Mouse (Mus musculus): ENCODE results near the gene Gsg1l. TPM values are rescaled to one million over a fixed set of nuclear protein-coding genes. Genes with fewer than 3 reads are reported as not detected.

The Gsg1l gene
- polyA plus RNA-seq, 1 experiment from 2014 or later = 0.21 TPM

- Histone ChIP-seq H3K27me3 (replicated peaks; ENCODE audit: control insufficient read depth, insufficient read depth, low read length) (peaks cover 32% of the 10 kb centered on the region), H3K9me3 (ENCODE audit: control insufficient read depth, low read length) (no peaks in the 10 kb centered on the region), H3K4me3 (ENCODE audit: low read depth, low read length) (no peak overlapping the region), H3K4me2 (no peak overlapping the region), H3K27ac (ENCODE audit: low read depth, low read length) (no peak overlapping the region), H3K9ac (ENCODE audit: low read depth, low read length) (no peak overlapping the region), H3K4me1 (replicated peaks; ENCODE audit: control insufficient read depth, insufficient read depth, low read length) (peaks cover 2% of the 10 kb centered on the region; the same call in 1 of the 2 replicates), H3K36me3 (ENCODE audit: control insufficient read depth, insufficient read depth, low read length) (no peaks in the 10 kb centered on the region)
- no peak; the same call in 1 of the 2 replicates for ATAC-seq (replicated peaks; ENCODE audit: low FRiP score)
- whole genome bisulfite sequencing = 40% methylated on average over 6 of the region's 6 CpGs
- DNase-seq (ENCODE audit: low spot score) = no peak
These were observed 4.1 kb upstream of the Gsg1l start for GRCm38 (mm10) chr7:126086321-126086741.

- DNase-seq (ENCODE audit: low spot score) = no peak
- 84% methylated on average over 9 of the region's 9 CpGs for WGBS
- no peak for ATAC-seq (replicated peaks; ENCODE audit: low FRiP score)
- Histone ChIP-seq H3K27ac (ENCODE audit: low read depth, low read length) (no peak overlapping the region), H3K36me3 (ENCODE audit: control insufficient read depth, insufficient read depth, low read length) (no peaks in the 10 kb centered on the region), H3K4me2 (no peak overlapping the region), H3K9ac (ENCODE audit: low read depth, low read length) (no peak overlapping the region), H3K9me3 (ENCODE audit: control insufficient read depth, low read length) (no peaks in the 10 kb centered on the region), H3K27me3 (replicated peaks; ENCODE audit: control insufficient read depth, insufficient read depth, low read length) (peaks cover 44% of the 10 kb centered on the region), H3K4me3 (ENCODE audit: low read depth, low read length) (no peak overlapping the region), H3K4me1 (replicated peaks; ENCODE audit: control insufficient read depth, insufficient read depth, low read length) (peaks cover 2% of the 10 kb centered on the region; the same call in 1 of the 2 replicates)
These were observed 2.9 kb upstream of the Gsg1l start for GRCm38 (mm10) chr7:126085154-126085553.

GRCm38 (mm10) chr7:126083980-126084348 lies 1.8 kb upstream of the Gsg1l start:
- Histone ChIP-seq H3K9me3 (ENCODE audit: control insufficient read depth, low read length) (no peaks in the 10 kb centered on the region), H3K27ac (ENCODE audit: low read depth, low read length) (no peak overlapping the region), H3K9ac (ENCODE audit: low read depth, low read length) (no peak overlapping the region), H3K27me3 (replicated peaks; ENCODE audit: control insufficient read depth, insufficient read depth, low read length) (peaks cover 55% of the 10 kb centered on the region), H3K4me1 (replicated peaks; ENCODE audit: control insufficient read depth, insufficient read depth, low read length) (peaks cover 2% of the 10 kb centered on the region; the same call in 1 of the 2 replicates), H3K36me3 (ENCODE audit: control insufficient read depth, insufficient read depth, low read length) (no peaks in the 10 kb centered on the region), H3K4me3 (ENCODE audit: low read depth, low read length) (no peak overlapping the region), H3K4me2 (no peak overlapping the region)
- no peak for DNase-seq (ENCODE audit: low spot score)
- ATAC-seq (replicated peaks; ENCODE audit: low FRiP score) = no peak
- 16% methylated on average over 4 of the region's 4 CpGs for WGBS

GRCm38 (mm10) chr7:126083341-126083979 lies 1.2 kb upstream of the Gsg1l start:
- H3K4me3 ChIP-seq (ENCODE audit: low read depth, low read length) = no peak overlapping the region
- no peak overlapping the region for H3K9ac ChIP-seq (ENCODE audit: low read depth, low read length)
- H3K36me3 ChIP-seq (ENCODE audit: control insufficient read depth, insufficient read depth, low read length) = no peaks in the 10 kb centered on the region
- H3K9me3 ChIP-seq (ENCODE audit: control insufficient read depth, low read length) = no peaks in the 10 kb centered on the region
- ATAC-seq (replicated peaks; ENCODE audit: low FRiP score) (no peak), DNase-seq (ENCODE audit: low spot score) (no peak)
- H3K27me3 ChIP-seq (replicated peaks; ENCODE audit: control insufficient read depth, insufficient read depth, low read length) = peaks cover 59% of the 10 kb centered on the region
- H3K4me1 ChIP-seq (replicated peaks; ENCODE audit: control insufficient read depth, insufficient read depth, low read length) = peaks cover 2% of the 10 kb centered on the region; the same call in 1 of the 2 replicates
- no peak overlapping the region for H3K4me2 ChIP-seq
- 23% methylated on average over 9 of the region's 9 CpGs for WGBS
- no peak overlapping the region for H3K27ac ChIP-seq (ENCODE audit: low read depth, low read length)

- H3K27me3 ChIP-seq (replicated peaks; ENCODE audit: control insufficient read depth, insufficient read depth, low read length) = peaks cover 65% of the 10 kb centered on the region
- no peak for DNase-seq (ENCODE audit: low spot score)
- no peaks in the 10 kb centered on the region for H3K9me3 ChIP-seq (ENCODE audit: control insufficient read depth, low read length)
- WGBS = under 1% methylated on average over 75 of the region's 80 CpGs
- no peaks in the 10 kb centered on the region for H3K36me3 ChIP-seq (ENCODE audit: control insufficient read depth, insufficient read depth, low read length)
- peak overlapping the region; percentile 67 for H3K4me2 ChIP-seq
- H3K9ac ChIP-seq (ENCODE audit: low read depth, low read length) = no peak overlapping the region
- peaks cover 2% of the 10 kb centered on the region; the same call in 1 of the 2 replicates for H3K4me1 ChIP-seq (replicated peaks; ENCODE audit: control insufficient read depth, insufficient read depth, low read length)
- peak overlapping the region; percentile 50 for H3K4me3 ChIP-seq (ENCODE audit: low read depth, low read length)
- H3K27ac ChIP-seq (ENCODE audit: low read depth, low read length) = no peak overlapping the region
- ATAC-seq (replicated peaks; ENCODE audit: low FRiP score) = no peak
These were observed 405 bp downstream of the Gsg1l start for GRCm38 (mm10) chr7:126081727-126082285.

GRCm38 (mm10) chr7:126080949-126081654 lies 1.1 kb downstream of the Gsg1l start:
- Histone ChIP-seq H3K4me3 (ENCODE audit: low read depth, low read length) (peak overlapping the region; percentile 50), H3K4me1 (replicated peaks; ENCODE audit: control insufficient read depth, insufficient read depth, low read length) (peaks cover 2% of the 10 kb centered on the region; the same call in 1 of the 2 replicates), H3K27me3 (replicated peaks; ENCODE audit: control insufficient read depth, insufficient read depth, low read length) (peaks cover 65% of the 10 kb centered on the region), H3K36me3 (ENCODE audit: control insufficient read depth, insufficient read depth, low read length) (no peaks in the 10 kb centered on the region), H3K9me3 (ENCODE audit: control insufficient read depth, low read length) (no peaks in the 10 kb centered on the region), H3K4me2 (peak overlapping the region; percentile 67), H3K27ac (ENCODE audit: low read depth, low read length) (no peak overlapping the region), H3K9ac (ENCODE audit: low read depth, low read length) (no peak overlapping the region)
- no peak for DNase-seq (ENCODE audit: low spot score)
- ATAC-seq (replicated peaks; ENCODE audit: low FRiP score) = no peak
- WGBS = 17% methylated on average over 16 of the region's 16 CpGs

- Histone ChIP-seq H3K9me3 (ENCODE audit: control insufficient read depth, low read length) (no peaks in the 10 kb centered on the region), H3K4me3 (ENCODE audit: low read depth, low read length) (no peak overlapping the region), H3K36me3 (ENCODE audit: control insufficient read depth, insufficient read depth, low read length) (no peaks in the 10 kb centered on the region), H3K9ac (ENCODE audit: low read depth, low read length) (no peak overlapping the region), H3K4me1 (replicated peaks; ENCODE audit: control insufficient read depth, insufficient read depth, low read length) (peaks cover 2% of the 10 kb centered on the region; the same call in 1 of the 2 replicates), H3K4me2 (no peak overlapping the region), H3K27me3 (replicated peaks; ENCODE audit: control insufficient read depth, insufficient read depth, low read length) (peaks cover 39% of the 10 kb centered on the region), H3K27ac (ENCODE audit: low read depth, low read length) (no peak overlapping the region)
- ATAC-seq (replicated peaks; ENCODE audit: low FRiP score) = no peak
- 84% methylated on average over 1 of the region's 1 CpGs for WGBS
- DNase-seq (ENCODE audit: low spot score) = no peak
These were observed 5.3 kb downstream of the Gsg1l start for GRCm38 (mm10) chr7:126076935-126077334.

- Histone ChIP-seq H3K27ac (ENCODE audit: low read depth, low read length) (no peak overlapping the region), H3K27me3 (replicated peaks; ENCODE audit: control insufficient read depth, insufficient read depth, low read length) (peaks cover 20% of the 10 kb centered on the region), H3K9ac (ENCODE audit: low read depth, low read length) (no peak overlapping the region), H3K4me3 (ENCODE audit: low read depth, low read length) (no peak overlapping the region), H3K36me3 (ENCODE audit: control insufficient read depth, insufficient read depth, low read length) (no peaks in the 10 kb centered on the region), H3K4me2 (no peak overlapping the region), H3K9me3 (ENCODE audit: control insufficient read depth, low read length) (0 out of 2 replicates have a peak, but pooled peaks cover 2% of the 10 kb centered on the region), H3K4me1 (replicated peaks; ENCODE audit: control insufficient read depth, insufficient read depth, low read length) (no peaks in the 10 kb centered on the region)
- DNase-seq (ENCODE audit: low spot score) (no peak), ATAC-seq (replicated peaks; ENCODE audit: low FRiP score) (no peak)
- 39% methylated on average over 9 of the region's 9 CpGs for WGBS
These were observed 7.2 kb downstream of the Gsg1l start for GRCm38 (mm10) chr7:126075058-126075457.
